Mouse (Mus musculus) forebrain, embryonic 12.5 days (tissue): ENCODE results near the gene Retreg3. TPM values are rescaled to one million over a fixed set of nuclear protein-coding genes. Genes with fewer than 3 reads are reported as not detected.

Experiments used
- ATAC-seq: fragments of 200-750 bp; cut with Nextera tagmentation; 2 replicates; pipeline ENCODE4 v1.8.0; 2017; ENCODE audit warnings: moderate TSS enrichment; ENCODE audit not compliant: low FRiP score
- H3K27ac ChIP-seq: fragments of 300-500 bp; sonication (generic); 2 replicates; pipeline ENCODE4 v1.5.1; 2016; ENCODE audit warnings: mild to moderate bottlenecking
- H3K27me3 ChIP-seq: fragments of 300-500 bp; sonication (generic); 2 replicates; pipeline ENCODE4 v1.6.1; 2016; ENCODE audit warnings: mild to moderate bottlenecking
- H3K36me3 ChIP-seq: fragments of 300-500 bp; sonication (generic); replicated peaks from 2 replicates; pipeline ENCODE4 v1.6.1; 2016; ENCODE audit warnings: mild to moderate bottlenecking
- H3K4me1 ChIP-seq: fragments of 300-500 bp; sonication (generic); 2 replicates; pipeline ENCODE4 v1.6.1; 2016
- H3K4me2 ChIP-seq: fragments of 300-500 bp; sonication (generic); 2 replicates; pipeline ENCODE4 v1.6.1; 2016; ENCODE audit warnings: mild to moderate bottlenecking, moderate library complexity
- H3K4me3 ChIP-seq: fragments of 300-500 bp; sonication (generic); replicated peaks from 2 replicates; pipeline ENCODE4 v1.5.1; 2016; ENCODE audit warnings: mild to moderate bottlenecking
- H3K9ac ChIP-seq: fragments of 300-500 bp; sonication (generic); 2 replicates; pipeline ENCODE4 v1.6.1; 2016; ENCODE audit warnings: mild to moderate bottlenecking
- H3K9me3 ChIP-seq: fragments of 300-500 bp; sonication (generic); 2 replicates; pipeline ENCODE4 v1.6.1; 2016
- WGBS: fragments of 180-500 bp; shearing (Covaris S2); methylation state at CpG from one replicate; pipeline ENCODE4 v1.1.7; 2016; 5-methylcytosine and 5-hydroxymethylcytosine counted together
- polyA plus RNA-seq: library from polyadenylated mRNA; unstranded; fragments of >200 nt; fragmentation: Nextera tagmentation; extraction: Ambion mirVana; gene quantifications from 2 replicates; pipeline ENCODE4 v1.2.1, GENCODE M21; 2016

Retreg3 gene
- polyA plus RNA-seq, 1 experiment from 2014 or later = 19.3 TPM

DNA sequence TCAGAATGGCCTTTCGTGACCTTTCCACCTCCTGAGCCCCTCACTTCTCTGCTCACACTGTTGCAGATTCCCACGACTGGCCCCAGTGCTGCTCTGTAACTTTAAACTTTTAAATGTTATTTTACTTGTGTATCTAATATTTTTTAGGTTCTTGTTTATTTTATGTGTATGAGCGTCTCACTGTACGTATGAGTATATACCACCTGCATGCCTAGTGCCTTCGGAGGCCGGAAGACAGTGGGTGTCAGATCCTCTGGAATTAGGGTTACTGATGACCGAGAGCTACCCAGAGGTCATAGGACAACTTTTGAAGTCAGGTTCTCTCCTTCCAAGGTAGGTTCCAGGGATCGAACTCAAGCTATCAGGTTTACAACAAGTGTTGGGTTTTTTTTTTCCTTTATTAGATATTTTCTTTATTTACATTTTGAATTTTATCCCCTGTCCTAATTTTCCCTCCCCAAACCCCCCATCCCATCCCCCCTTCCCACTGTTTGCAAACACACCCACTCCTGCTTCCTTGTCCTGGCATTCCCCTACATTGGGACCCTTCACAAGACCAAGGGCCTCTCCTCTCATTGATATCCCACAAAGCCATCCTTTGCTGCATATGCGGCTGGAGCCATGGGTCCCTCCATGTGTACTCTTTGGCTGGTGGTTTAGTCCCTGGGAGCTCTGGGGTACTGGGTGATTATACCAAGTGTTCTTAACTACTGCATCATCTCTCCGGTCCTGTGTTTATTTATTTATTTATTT lies 22.7 kb upstream of the Retreg3 start:
- H3K4me2 ChIP-seq = no peak overlapping the region
- H3K4me3 ChIP-seq = no peak overlapping the region
- H3K27ac ChIP-seq = no peak overlapping the region
- H3K27me3 ChIP-seq = no peaks in the 10 kb centered on the region
- no peak overlapping the region for H3K9ac ChIP-seq
- H3K36me3 ChIP-seq = no peaks in the 10 kb centered on the region
- ATAC-seq = no peak
- peaks cover 41% of the 10 kb centered on the region for H3K4me1 ChIP-seq
- H3K9me3 ChIP-seq = no peaks in the 10 kb centered on the region
- WGBS = 88% methylated on average over 10 of the region's 10 CpGs

DNA sequence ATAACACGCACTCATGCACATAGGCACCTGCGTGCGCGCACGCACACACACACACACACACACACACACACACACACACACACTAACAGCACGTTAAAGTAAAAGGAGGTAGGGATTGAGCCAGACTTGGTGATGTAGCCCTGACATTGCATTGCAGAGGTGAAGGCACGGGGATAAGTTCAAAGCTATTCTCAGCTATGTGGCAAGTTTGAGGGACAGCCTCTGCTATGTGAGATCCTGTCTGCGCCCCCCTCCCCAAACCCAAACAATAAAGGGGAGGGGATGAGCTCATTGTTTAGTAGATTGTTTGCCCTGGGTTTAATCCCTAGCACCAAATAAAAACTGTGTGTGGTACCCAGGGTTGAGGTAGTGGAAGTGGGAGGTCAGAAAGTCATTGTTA lies 21.4 kb upstream of the Retreg3 start:
- H3K4me3 ChIP-seq = no peak overlapping the region
- no peak overlapping the region for H3K9ac ChIP-seq
- H3K36me3 ChIP-seq = no peaks in the 10 kb centered on the region
- peaks cover 33% of the 10 kb centered on the region for H3K4me1 ChIP-seq
- H3K27me3 ChIP-seq = no peaks in the 10 kb centered on the region
- H3K4me2 ChIP-seq = peak overlapping the region; percentile 50; the same call in 1 of the 2 replicates
- ATAC-seq = no peak
- WGBS = 77% methylated on average over 8 of the region's 8 CpGs
- peak overlapping the region; percentile 71; the same call in 1 of the 2 replicates for H3K27ac ChIP-seq
- no peaks in the 10 kb centered on the region for H3K9me3 ChIP-seq

DNA sequence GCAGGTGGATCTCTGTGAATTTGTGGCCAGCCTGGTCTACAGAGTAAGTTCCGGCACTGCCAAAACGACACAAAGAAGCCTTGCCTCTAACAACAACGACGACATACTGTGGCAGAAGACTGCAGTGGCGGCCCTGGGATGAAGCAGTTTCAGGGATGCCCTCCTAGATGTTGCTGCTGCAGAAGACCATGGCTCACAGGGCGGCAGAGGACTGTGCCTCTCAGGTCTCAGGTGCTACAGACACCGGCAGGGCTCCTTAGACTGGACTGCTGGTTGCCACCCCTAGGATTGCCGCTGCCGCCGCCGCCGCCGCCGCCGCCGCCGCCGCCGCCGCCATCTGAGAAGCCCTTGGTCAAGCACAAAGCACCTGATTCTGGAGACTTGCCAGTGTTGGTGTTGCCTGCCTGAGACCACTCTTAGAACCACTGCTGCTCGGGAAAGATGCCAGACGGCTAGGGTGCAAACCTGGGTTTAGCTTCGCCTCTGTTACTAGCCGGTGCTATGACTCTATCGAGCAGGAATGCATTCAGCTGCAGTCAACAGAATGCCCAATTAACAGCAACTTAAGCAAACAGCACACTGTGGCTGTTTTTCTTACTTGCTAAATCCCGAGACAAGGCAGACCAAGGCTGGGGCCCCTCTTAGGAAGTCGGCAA lies 20.6 kb upstream of the Retreg3 start:
- 41% methylated on average over 27 of the region's 27 CpGs for WGBS
- H3K4me3 ChIP-seq = peak overlapping the region; percentile 28
- H3K27ac ChIP-seq = peak overlapping the region; percentile 71
- H3K4me2 ChIP-seq = peak overlapping the region; percentile 50
- peaks cover 33% of the 10 kb centered on the region for H3K4me1 ChIP-seq
- H3K27me3 ChIP-seq = no peaks in the 10 kb centered on the region
- H3K36me3 ChIP-seq = no peaks in the 10 kb centered on the region
- ATAC-seq = peak; percentile 53; the same call in 1 of the 2 replicates
- no peaks in the 10 kb centered on the region for H3K9me3 ChIP-seq
- H3K9ac ChIP-seq = peak overlapping the region; percentile 38; the same call in 1 of the 2 replicates

DNA sequence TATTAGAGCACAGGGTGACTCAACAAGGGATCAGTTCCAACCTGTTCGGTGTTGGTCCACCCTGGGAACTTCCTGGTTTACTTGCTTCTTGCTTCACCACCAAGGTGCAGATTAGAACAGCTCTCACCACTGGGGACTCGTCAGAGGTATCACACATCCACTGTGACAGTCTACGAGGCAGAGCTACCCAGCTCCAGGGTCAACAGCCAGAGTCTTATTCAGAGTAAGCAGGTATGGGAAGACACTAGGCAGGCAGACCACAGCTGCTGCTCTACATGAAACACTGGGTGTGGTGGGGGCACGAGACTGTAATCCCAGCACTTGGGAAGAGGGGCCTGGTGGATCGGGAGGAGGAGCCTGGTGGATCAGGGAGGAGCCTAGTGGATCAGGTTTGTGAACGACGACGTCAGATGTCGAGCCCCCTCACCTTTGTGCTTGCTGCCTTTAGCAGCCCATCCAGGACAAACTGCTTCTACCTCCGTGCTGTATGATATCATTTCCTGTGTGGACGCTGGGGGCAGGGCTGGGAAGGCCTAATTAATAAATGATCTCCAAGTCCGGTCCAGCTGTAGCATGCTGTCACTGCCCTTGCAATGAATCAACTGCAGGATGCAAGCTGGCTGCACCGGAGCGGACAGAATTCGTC lies 19.0 kb upstream of the Retreg3 start:
- 24% methylated on average over 15 of the region's 15 CpGs for WGBS
- H3K4me3 ChIP-seq = 0 out of 2 replicates have a peak overlapping the region, but pooled peaks have one; percentile 11
- H3K27me3 ChIP-seq = no peaks in the 10 kb centered on the region
- H3K9ac ChIP-seq = no peak overlapping the region
- peak overlapping the region; percentile 40 for H3K4me2 ChIP-seq
- peaks cover 29% of the 10 kb centered on the region for H3K4me1 ChIP-seq
- H3K9me3 ChIP-seq = no peaks in the 10 kb centered on the region
- H3K36me3 ChIP-seq = no peaks in the 10 kb centered on the region
- peak; percentile 57 for ATAC-seq
- peak overlapping the region; percentile 56 for H3K27ac ChIP-seq

DNA sequence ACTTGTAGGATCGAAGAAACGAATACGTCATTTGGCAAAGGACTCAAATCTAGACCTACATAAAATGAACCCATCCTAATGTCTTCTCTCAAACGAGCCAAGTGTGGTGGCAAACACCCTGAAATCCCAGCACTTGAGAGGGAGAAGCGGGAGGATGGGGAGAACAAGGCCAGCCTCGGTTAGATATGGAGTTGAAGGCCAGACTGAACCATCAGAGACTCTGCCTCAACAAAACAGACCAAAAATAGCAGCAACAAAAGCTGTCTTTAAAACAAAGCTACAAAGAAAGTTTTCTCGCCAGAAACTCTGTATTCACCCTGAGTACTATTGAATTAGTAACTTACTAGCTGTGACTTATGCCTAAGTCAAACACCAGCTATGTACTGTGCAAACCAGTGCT lies 17.3 kb upstream of the Retreg3 start:
- Histone ChIP-seq H3K9ac (no peak overlapping the region), H3K4me2 (no peak overlapping the region)
- WGBS = 82% methylated on average over 7 of the region's 7 CpGs

DNA sequence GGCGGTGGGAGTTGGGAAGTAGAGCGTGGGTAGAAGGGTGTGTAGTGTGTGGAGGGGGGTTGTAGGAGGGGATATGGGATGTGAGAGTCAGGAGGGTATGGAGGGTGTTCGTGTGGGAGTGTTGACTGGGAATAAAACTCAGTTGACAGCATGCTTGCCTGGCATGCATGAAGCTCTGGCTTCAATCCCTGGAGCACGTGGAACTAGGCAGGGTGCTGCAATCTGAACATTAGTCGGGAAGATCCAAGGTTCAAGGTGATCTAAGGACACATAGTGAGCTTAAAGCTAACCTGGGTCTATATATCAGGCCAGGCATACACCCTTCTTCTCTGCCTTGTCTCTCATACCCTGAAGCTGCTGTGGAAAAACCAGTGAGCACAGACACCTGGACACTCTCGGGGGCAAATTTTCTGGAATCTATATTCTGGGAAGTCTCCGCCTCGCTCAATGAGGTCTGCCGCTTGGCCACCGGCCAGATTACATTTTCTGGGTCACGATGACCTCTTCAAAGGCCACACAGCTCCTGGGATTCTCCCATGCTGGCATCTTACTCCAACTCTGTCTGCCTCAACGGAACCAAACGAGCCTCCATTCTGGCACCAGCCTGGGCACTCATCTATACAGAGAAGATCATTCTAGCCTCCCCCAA lies 14.6 kb upstream of the Retreg3 start:
- peaks cover 8% of the 10 kb centered on the region for H3K4me1 ChIP-seq
- ATAC-seq = no peak
- 81% methylated on average over 13 of the region's 13 CpGs for WGBS
- H3K27ac ChIP-seq = no peak overlapping the region
- H3K4me2 ChIP-seq = no peak overlapping the region
- no peaks in the 10 kb centered on the region for H3K27me3 ChIP-seq
- H3K4me3 ChIP-seq = no peak overlapping the region
- no peaks in the 10 kb centered on the region for H3K9me3 ChIP-seq
- no peak overlapping the region for H3K9ac ChIP-seq
- H3K36me3 ChIP-seq = no peaks in the 10 kb centered on the region

More for the DNA sequence above, 17.3 kb upstream of the Retreg3 start:
- Histone ChIP-seq H3K27me3 (no peaks in the 10 kb centered on the region), H3K4me1 (peaks cover 25% of the 10 kb centered on the region), H3K36me3 (no peaks in the 10 kb centered on the region), H3K9me3 (no peaks in the 10 kb centered on the region), H3K4me3 (no peak overlapping the region), H3K27ac (no peak overlapping the region)
- no peak for ATAC-seq

DNA sequence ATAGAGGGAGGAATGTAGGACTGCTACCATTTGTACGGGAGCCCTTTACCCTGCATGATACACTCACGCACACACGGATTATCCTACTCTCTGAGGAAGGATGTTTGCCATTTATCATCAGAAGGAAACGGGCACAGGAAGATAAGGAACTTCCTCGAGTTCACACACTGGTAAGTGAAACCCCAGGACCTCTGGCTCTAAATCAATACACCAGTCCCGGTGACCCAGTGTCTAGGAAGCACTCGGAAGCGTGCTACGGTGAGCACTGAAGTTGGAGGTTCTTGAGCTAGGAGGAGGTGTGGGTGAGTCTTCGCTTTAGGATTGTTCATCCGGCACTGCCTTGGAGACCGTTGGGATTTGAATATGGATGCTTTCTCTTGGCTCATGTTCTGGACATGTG lies 13.3 kb upstream of the Retreg3 start:
- H3K9ac ChIP-seq = no peak overlapping the region
- H3K4me1 ChIP-seq = no peaks in the 10 kb centered on the region
- no peaks in the 10 kb centered on the region for H3K9me3 ChIP-seq
- no peak overlapping the region for H3K4me2 ChIP-seq
- no peaks in the 10 kb centered on the region for H3K36me3 ChIP-seq
- H3K4me3 ChIP-seq = no peak overlapping the region
- H3K27me3 ChIP-seq = no peaks in the 10 kb centered on the region
- WGBS = 88% methylated on average over 12 of the region's 12 CpGs
- ATAC-seq = no peak
- no peak overlapping the region for H3K27ac ChIP-seq

DNA sequence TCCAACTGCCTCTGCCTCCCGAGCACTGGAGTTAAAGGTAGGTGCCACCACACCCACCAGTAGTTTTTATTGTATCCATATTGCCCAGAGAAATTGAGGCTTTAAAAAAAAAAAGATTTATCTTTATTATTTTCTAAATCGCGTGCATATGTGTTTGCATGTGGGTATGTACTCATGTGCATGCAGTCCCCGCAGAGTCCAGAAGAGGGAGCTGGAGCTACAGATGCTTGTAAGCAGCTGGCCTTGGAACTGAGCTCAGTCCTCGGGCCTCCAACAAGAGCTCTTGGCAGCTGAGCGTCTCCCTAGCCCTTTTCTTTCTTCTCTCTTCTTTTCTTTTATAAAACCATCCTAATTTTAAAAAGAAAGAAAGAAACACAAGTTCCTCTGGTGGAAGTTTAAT lies 12.0 kb upstream of the Retreg3 start:
- Histone ChIP-seq H3K4me2 (no peak overlapping the region), H3K36me3 (peaks cover 6% of the 10 kb centered on the region), H3K27ac (no peak overlapping the region), H3K9ac (no peak overlapping the region), H3K27me3 (no peaks in the 10 kb centered on the region), H3K4me1 (no peaks in the 10 kb centered on the region), H3K9me3 (no peaks in the 10 kb centered on the region), H3K4me3 (no peak overlapping the region)
- ATAC-seq = no peak
- 83% methylated on average over 6 of the region's 6 CpGs for WGBS

DNA sequence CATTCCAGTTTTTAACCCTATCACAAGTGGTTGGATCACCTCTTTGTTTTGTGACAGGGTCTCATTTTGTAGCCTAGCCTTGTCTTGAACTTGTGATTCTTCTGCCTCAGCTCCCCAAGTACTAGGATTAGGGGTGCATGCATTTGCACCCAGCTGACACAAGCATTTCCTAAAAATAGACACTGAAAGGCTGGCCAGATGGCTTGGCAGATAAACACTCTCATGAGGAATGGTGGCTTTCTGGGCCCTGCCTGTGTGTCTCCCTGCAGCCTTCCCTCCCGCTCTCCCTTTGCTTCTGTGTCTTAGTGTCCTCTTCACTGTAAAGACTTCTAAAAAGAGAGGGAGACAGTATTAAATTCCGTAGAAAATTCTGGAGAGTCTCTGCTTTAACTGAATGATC lies 11.5 kb upstream of the Retreg3 start:
- H3K27me3 ChIP-seq = no peaks in the 10 kb centered on the region
- H3K9me3 ChIP-seq = 0 out of 2 replicates have a peak, but pooled peaks cover 3% of the 10 kb centered on the region
- no peak for ATAC-seq
- no peak overlapping the region for H3K27ac ChIP-seq
- no peak overlapping the region for H3K9ac ChIP-seq
- H3K36me3 ChIP-seq = peaks cover 11% of the 10 kb centered on the region
- no peaks in the 10 kb centered on the region for H3K4me1 ChIP-seq
- WGBS = 95% methylated on average over 2 of the region's 2 CpGs
- no peak overlapping the region for H3K4me3 ChIP-seq
- no peak overlapping the region for H3K4me2 ChIP-seq

DNA sequence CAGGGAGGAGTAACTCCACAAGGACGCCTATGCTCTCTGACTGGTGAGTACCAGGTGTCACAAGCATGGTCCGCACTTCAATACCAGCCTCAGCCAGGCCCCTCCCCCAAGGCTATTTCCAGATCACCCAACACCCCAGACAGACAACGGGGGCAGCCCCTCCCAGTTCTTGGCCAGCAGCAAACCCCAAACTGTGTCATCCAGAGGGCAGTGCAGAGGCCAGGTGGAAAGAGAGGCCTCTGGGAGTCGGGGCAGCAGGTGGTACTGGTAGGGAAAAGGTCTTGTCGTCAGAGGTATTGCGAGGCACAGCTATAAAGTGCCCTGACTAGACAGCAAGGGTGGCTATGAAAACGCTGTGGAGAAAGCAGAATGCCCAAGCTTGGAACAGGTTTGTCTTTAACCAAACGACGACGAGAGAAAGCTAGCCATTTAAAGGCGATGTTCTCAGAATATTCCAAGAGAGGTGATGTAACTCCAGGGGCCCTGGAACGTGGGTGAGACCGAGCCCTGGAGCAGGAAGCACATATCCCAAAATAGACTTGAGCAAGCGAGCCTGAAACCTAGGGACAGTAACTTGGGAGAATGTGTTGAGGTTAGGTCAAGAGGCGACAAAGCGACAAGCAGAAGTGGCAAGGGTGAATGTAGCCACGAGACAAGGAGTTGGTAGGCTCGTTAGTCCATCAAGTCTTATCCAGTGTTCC lies 10.5 kb upstream of the Retreg3 start:
- WGBS = 56% methylated on average over 18 of the region's 18 CpGs
- no peak for ATAC-seq
- no peak overlapping the region for H3K4me3 ChIP-seq
- no peak overlapping the region for H3K27ac ChIP-seq
- H3K9me3 ChIP-seq = 0 out of 2 replicates have a peak, but pooled peaks cover 6% of the 10 kb centered on the region
- H3K4me1 ChIP-seq = no peaks in the 10 kb centered on the region
- H3K9ac ChIP-seq = no peak overlapping the region
- H3K27me3 ChIP-seq = no peaks in the 10 kb centered on the region
- no peak overlapping the region for H3K4me2 ChIP-seq
- H3K36me3 ChIP-seq = peaks cover 21% of the 10 kb centered on the region

DNA sequence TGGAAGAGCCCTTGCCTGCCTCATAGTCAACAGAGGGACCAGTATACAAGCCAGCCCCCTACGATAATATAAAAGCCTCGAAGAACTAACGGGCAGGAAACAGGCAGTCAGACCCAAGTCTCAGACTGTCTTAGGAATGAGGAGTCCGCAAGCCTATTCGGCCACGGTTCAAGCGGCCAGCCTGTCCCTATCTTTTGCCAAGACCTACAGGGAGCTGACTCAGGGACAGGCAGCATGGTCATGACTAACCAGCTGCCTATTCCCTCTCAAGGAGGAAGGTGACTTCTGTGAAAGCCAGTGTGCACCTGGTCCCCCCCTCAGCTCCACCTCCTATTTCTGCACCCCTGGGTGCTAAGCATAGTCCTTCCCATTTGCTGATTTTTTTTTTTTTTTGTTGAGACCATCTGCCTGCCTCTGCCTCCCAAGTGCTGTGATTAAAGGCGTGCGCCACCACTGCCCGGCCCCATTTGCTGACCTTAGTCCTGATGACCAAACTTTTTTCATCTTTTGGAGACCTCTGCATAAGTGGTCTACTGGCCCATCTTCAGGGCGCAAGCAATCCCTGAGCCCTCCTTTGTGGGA lies 9.4 kb upstream of the Retreg3 start:
- ATAC-seq = no peak
- H3K4me3 ChIP-seq = no peak overlapping the region
- no peak overlapping the region for H3K4me2 ChIP-seq
- 89% methylated on average over 11 of the region's 11 CpGs for WGBS
- H3K4me1 ChIP-seq = no peaks in the 10 kb centered on the region
- no peak overlapping the region for H3K27ac ChIP-seq
- no peaks in the 10 kb centered on the region for H3K27me3 ChIP-seq
- H3K9me3 ChIP-seq = 0 out of 2 replicates have a peak, but pooled peaks cover 6% of the 10 kb centered on the region
- peaks cover 29% of the 10 kb centered on the region for H3K36me3 ChIP-seq
- no peak overlapping the region for H3K9ac ChIP-seq
